Mouse (Mus musculus) myocyte (in vitro differentiated cells): ENCODE data around the gene Ppib. TPM values are rescaled to one million over a fixed set of nuclear protein-coding genes. Genes with fewer than 3 reads are reported as not detected.

ENCODE experiments used
- H3K27me3 ChIP-seq: one replicate; pipeline ENCODE4 v1.6.1; 2011; ENCODE audit not compliant: control insufficient read depth, insufficient read depth, insufficient read length
- H3K36me3 ChIP-seq: one replicate; pipeline ENCODE4 v1.6.1; 2011; ENCODE audit not compliant: control insufficient read depth, insufficient read depth
- H3K4me2 ChIP-seq: one replicate; pipeline ENCODE4 v1.6.1; 2011; ENCODE audit warnings: low read depth, control low read depth
- H3K4me3 ChIP-seq: one replicate; pipeline ENCODE4 v1.5.1; 2011; ENCODE audit warnings: mild to moderate bottlenecking, control low read depth, moderate library complexity
- H3K79me2 ChIP-seq: one replicate; pipeline ENCODE4 v1.6.1; 2011; ENCODE audit not compliant: control insufficient read depth, insufficient read depth
- H3ac ChIP-seq: one replicate; pipeline ENCODE4 v1.6.1; 2011; ENCODE audit not compliant: control insufficient read depth, insufficient read length
- CEBPB ChIP-seq: IDR thresholded peaks from 2 replicates; pipeline ENCODE4 v1.6.1; 2011; ENCODE audit warnings: mild to moderate bottlenecking, moderate library complexity; ENCODE audit not compliant: poor library complexity, insufficient read depth, severe bottlenecking
- E2F4 ChIP-seq: IDR thresholded peaks from one replicate; pipeline ENCODE4 v1.6.1; 2011; ENCODE audit warnings: mild to moderate bottlenecking, control low read depth, moderate library complexity; ENCODE audit not compliant: insufficient read depth
- MAX ChIP-seq: IDR thresholded peaks from one replicate; pipeline ENCODE4 v1.6.1; 2011; ENCODE audit warnings: low read depth, mild to moderate bottlenecking, control low read depth
- MYOD1 ChIP-seq, 3 experiments: IDR thresholded peaks; one replicate each; pipeline ENCODE4 v1.6.1; 2011; ENCODE audit warnings: control low read depth in 2 of 3, low read depth in 2 of 3, mild to moderate bottlenecking in 2 of 3, moderate library complexity in 1 of 3; ENCODE audit not compliant: insufficient read length in 2 of 3, control insufficient read depth in 1 of 3
- POLR2A ChIP-seq: IDR thresholded peaks from one replicate; pipeline ENCODE4 v1.6.1; 2011; ENCODE audit warnings: low read depth, mild to moderate bottlenecking, control low read depth, moderate library complexity; ENCODE audit not compliant: insufficient read length
- POLR2AphosphoS2 ChIP-seq: IDR thresholded peaks from one replicate; pipeline ENCODE4 v1.6.1; 2011; ENCODE audit warnings: low read depth, control low read depth; ENCODE audit not compliant: insufficient read length
- REST ChIP-seq: IDR thresholded peaks from one replicate; pipeline ENCODE4 v1.6.1; 2011; ENCODE audit warnings: mild to moderate bottlenecking, control low read depth, moderate library complexity; ENCODE audit not compliant: insufficient read depth, insufficient read length
- SRF ChIP-seq: IDR thresholded peaks from one replicate; pipeline ENCODE4 v1.6.1; 2011; ENCODE audit warnings: low read depth; ENCODE audit not compliant: control insufficient read depth, insufficient read length
- TCF12 ChIP-seq: IDR thresholded peaks from one replicate; pipeline ENCODE4 v1.6.1; 2011; ENCODE audit warnings: mild to moderate bottlenecking, control low read depth; ENCODE audit not compliant: poor library complexity, insufficient read depth, severe bottlenecking
- TCF3 ChIP-seq: IDR thresholded peaks from one replicate; pipeline ENCODE4 v1.6.1; 2011; ENCODE audit warnings: low read depth, control low read depth; ENCODE audit not compliant: insufficient read length
- USF1 ChIP-seq: IDR thresholded peaks from one replicate; pipeline ENCODE4 v1.6.1; 2011; ENCODE audit warnings: low read depth, mild to moderate bottlenecking, control low read depth, moderate library complexity
- polyA plus RNA-seq: library from polyadenylated mRNA; unstranded; fragments of >200 nt; fragmentation: generic; extraction: Trizol; gene quantifications from one replicate; pipeline ENCODE4 v1.2.1, GENCODE M21; 2012; ENCODE audit warnings: missing spikeins

The Ppib gene
- polyA plus RNA-seq, 1 experiment, result 651 TPM

DNA sequence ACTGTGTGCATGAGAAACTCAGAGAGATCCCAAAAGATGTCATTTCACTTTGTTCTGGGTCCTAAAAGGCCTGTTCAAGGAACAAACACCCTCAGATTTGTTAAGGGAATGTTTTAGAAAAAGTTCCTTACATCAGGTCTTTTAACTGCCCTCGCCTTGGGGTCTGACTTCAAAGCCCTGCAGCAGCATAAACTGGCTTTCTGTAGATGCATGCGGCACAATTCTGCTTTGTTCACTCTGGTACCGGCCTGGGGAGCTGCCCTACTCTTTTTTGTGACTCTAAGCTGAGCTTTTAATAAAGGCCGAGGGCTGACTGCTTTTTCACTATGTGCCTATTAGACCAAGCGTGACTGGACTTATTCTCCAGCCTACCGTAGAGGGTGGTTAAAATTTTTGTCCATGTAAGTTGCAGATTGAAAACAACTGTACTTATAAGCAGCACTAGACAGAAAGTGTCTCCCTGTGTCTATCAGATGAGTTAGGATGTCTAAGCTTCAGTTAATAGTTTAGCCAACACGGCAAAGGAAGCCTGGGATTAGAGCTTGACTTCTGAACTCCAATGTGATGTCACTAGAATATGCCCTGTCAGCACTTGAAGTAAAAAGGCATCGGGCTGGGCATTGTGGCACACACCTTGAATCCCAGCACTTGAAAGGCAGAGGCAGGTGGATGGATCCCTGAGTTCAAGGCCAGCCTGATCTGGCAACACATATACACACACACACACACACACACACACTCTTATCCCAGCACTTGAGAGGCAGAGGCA, 50.8 kb downstream of the Ppib start:
- Histone ChIP-seq H3K4me2 (no peak overlapping the region), H3K36me3 (peaks cover 54% of the 10 kb centered on the region), H3K4me3 (no peak overlapping the region), H3ac (no peak overlapping the region), H3K27me3 (no peaks in the 10 kb centered on the region), H3K79me2 (peaks cover 42% of the 10 kb centered on the region)
- TF ChIP-seq E2F4, result no peak
- TF ChIP-seq TCF12, result no peak
- no peak for TF ChIP-seq USF1
- no peak for TF ChIP-seq REST
- no peak for TF ChIP-seq POLR2AphosphoS2
- no peak for TF ChIP-seq SRF
- no peak for TF ChIP-seq MYOD1 (IDR thresholded peaks at IDR 0.05; ENCODE audit: control insufficient read depth in 1 of 3, insufficient read length in 2 of 3, low read depth in 2 of 3)

DNA sequence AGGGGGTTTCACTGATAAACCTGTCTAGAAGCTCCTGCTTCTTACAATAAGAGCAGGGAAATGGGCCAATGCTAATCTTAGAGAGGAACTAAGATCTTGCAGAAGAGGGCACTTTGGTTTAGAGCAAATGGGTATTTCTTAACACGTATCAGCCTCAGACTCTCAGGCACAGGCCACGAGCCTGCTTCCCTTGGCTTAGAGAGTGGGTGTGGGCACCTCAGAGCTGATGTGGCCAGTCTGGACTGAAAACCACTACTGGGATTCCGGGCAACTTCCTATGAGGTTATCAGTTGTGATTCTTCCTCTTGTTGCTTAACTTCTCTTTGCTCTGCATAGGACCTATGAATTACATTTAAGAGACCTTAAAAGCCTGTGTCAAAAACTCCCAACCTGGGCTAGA, 54.3 kb downstream of the Ppib start:
- no peak for TF ChIP-seq TCF3
- no peak for TF ChIP-seq TCF12
- no peak for TF ChIP-seq POLR2AphosphoS2
- TF ChIP-seq REST, result no peak
- TF ChIP-seq CEBPB, result no peak
- no peak for TF ChIP-seq MAX
- TF ChIP-seq POLR2A, result no peak

More for the DNA sequence above, 54.3 kb downstream of the Ppib start:
- no peak overlapping the region for H3ac ChIP-seq
- H3K27me3 ChIP-seq, result no peaks in the 10 kb centered on the region
- peaks cover 64% of the 10 kb centered on the region for H3K79me2 ChIP-seq
- no peak overlapping the region for H3K4me2 ChIP-seq
- no peak overlapping the region for H3K4me3 ChIP-seq
- H3K36me3 ChIP-seq, result peaks cover 21% of the 10 kb centered on the region

Other genes with a start within 250 kb of the Ppib start
- gene Zfp609, start 232.7 kb upstream of the Ppib start, polyA plus RNA-seq, result 11.1 TPM
- 29.0 TPM for gene Pclaf, start 170.0 kb upstream of the Ppib start, polyA plus RNA-seq
- 9.0 TPM for gene Trip4, start 151.4 kb upstream of the Ppib start, polyA plus RNA-seq
- gene Csnk1g1, start 151.3 kb upstream of the Ppib start, polyA plus RNA-seq, result 6.8 TPM
- 1.8 TPM for gene Snx22, start 9.5 kb downstream of the Ppib start, polyA plus RNA-seq
- gene Snx1, start 66.4 kb downstream of the Ppib start, polyA plus RNA-seq, result 82.9 TPM
- 42.4 TPM for gene Ciao2a, start 66.4 kb downstream of the Ppib start, polyA plus RNA-seq
- 51.3 TPM for gene Dapk2, start 98.0 kb downstream of the Ppib start, polyA plus RNA-seq